Mouse (Mus musculus): Measurements from ENCODE around the gene Gm10778. TPM values are rescaled to one million over a fixed set of nuclear protein-coding genes. Genes with fewer than 3 reads are reported as not detected.
"Not testable (repeated sequence)": the region's sequence is repeated elsewhere in the genome, so short reads cannot be mapped to it uniquely, and the experiment has no call there.

The Gm10778 gene
- total and polyA plus RNA-seq, 2 experiments, result 0.18 to 2.5 TPM

- DNase-seq (ENCODE audit: extremely low read depth, low read depth, low spot score), result no peak
- TF ChIP-seq CTCF (IDR thresholded peaks at IDR 0.05; ENCODE audit: low read depth, low read length) (no peak), POLR2A (IDR thresholded peaks at IDR 0.05; ENCODE audit: extremely low read depth, insufficient read depth, low read length) (no peak)
- Histone ChIP-seq H3K27ac (replicated peaks; ENCODE audit: insufficient read depth, low read depth, low read length) (no peak overlapping the region), H3K4me1 (ENCODE audit: control insufficient read depth, insufficient read depth, low read length) (no peaks in the 10 kb centered on the region), H3K9ac (ENCODE audit: low read depth, low read length) (no peak overlapping the region), H3K27me3 (ENCODE audit: control insufficient read depth, insufficient read depth, low read length) (peaks cover 4% of the 10 kb centered on the region; the same call in 1 of the 2 replicates), H3K36me3 (ENCODE audit: control insufficient read depth, insufficient read depth, low read length) (peaks cover 19% of the 10 kb centered on the region), H3K79me2 (ENCODE audit: control insufficient read depth, insufficient read depth, low read length) (peaks cover 11% of the 10 kb centered on the region; the same call in 1 of the 2 replicates), H3K4me3 (ENCODE audit: insufficient read depth, low read depth, low read length) (no peak overlapping the region)
- WGBS, result 97% methylated on average over 2 of the region's 2 CpGs
Observed at GRCm38 (mm10) chr10:81656174-81656573, 7.3 kb downstream of the Gm10778 start.

DNA sequence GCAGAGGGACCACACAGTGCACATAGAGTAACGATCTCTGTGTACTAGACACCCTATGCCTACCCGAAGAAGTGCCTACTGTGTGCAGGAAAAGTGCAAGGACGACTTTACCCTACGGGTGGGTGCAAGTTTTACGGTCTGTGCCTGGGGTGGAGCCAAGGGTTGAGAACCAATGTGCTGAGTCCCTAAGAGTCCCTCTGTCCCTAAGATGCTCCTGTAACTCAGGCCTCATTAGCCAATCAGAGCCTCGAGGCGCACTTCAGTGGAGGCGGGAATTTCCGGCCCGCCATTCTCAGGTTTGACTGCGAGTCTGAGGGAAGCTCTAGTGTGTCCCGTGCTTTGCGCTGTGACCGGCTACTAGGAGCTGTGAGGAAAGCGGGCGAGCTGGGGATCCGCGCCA, 38.3 kb downstream of the Gm10778 start:
- no CpG with 5 or more reads among the region's 18 CpGs for WGBS
- H3K4me1 ChIP-seq (ENCODE audit: control insufficient read depth, insufficient read depth, low read length), result not testable (repeated sequence)

DNA sequence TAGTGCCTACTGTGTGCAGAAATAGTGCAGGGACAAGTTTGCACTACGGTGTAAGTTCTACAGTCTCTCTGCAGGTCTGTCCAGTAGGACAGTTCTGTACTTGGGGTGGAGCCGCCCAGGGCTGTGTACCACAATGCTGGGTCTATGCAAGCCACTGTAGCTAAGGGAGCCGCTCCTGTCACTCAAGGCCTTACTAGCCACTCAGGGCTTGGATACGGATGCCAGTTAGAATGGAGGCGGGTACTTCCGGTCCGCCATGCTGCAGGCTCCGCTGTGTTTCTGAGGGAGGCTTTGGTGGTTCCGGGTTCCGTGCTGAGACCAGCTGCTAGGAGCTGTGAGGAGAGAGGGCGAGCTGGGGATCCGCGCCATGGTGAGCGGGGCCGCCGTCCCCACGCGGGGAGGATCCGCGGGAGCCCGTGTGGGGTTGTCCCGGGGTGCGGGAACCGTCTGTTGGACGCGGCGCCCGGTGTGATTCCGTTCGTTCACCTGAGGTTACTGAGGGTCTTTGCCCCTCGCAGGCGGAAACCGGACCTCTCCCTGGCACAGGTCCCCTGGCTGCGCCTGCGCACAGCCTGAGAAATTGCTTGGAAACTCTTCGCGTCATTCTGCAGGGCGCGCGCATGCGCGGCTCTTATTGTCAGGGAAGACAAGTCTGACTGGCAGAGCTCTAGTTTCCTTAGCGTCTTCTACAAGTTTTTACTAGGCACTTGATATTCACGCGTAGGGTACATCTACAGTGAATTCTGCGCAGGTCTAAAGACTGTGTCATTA, 55.9 kb downstream of the Gm10778 start, which contains the start of gene Zfp433:
Zfp433 (plus strand) TSS at position 295 of the 771 bp plus-strand sequence.
- not testable (repeated sequence) for H3K36me3 ChIP-seq (ENCODE audit: control insufficient read depth, insufficient read depth, low read length); H3K79me2 ChIP-seq (ENCODE audit: control insufficient read depth, insufficient read depth, low read length); H3K27ac ChIP-seq (replicated peaks; ENCODE audit: insufficient read depth, low read depth, low read length); H3K4me3 ChIP-seq (ENCODE audit: insufficient read depth, low read depth, low read length); DNase-seq (ENCODE audit: extremely low read depth, low read depth, low spot score); H3K9ac ChIP-seq (ENCODE audit: low read depth, low read length); H3K4me1 ChIP-seq (ENCODE audit: control insufficient read depth, insufficient read depth, low read length); H3K27me3 ChIP-seq (ENCODE audit: control insufficient read depth, insufficient read depth, low read length)
- no CpG with 5 or more reads among the region's 46 CpGs for WGBS

More for the DNA sequence above, 38.3 kb downstream of the Gm10778 start:
- H3K4me3 ChIP-seq (ENCODE audit: insufficient read depth, low read depth, low read length); DNase-seq (ENCODE audit: extremely low read depth, low read depth, low spot score); H3K9ac ChIP-seq (ENCODE audit: low read depth, low read length); H3K36me3 ChIP-seq (ENCODE audit: control insufficient read depth, insufficient read depth, low read length); H3K79me2 ChIP-seq (ENCODE audit: control insufficient read depth, insufficient read depth, low read length); H3K27ac ChIP-seq (replicated peaks; ENCODE audit: insufficient read depth, low read depth, low read length); H3K27me3 ChIP-seq (ENCODE audit: control insufficient read depth, insufficient read depth, low read length): not testable (repeated sequence)

Other genes with a start within 250 kb of the Gm10778 start
- gene Nfic, start 193.4 kb upstream of the Gm10778 start, total RNA-seq (2014; rRNA removed), result 7.4 and 16.4 TPM in 2 replicates
- gene Nfic, start 193.4 kb upstream of the Gm10778 start, polyA plus RNA-seq (2012; rRNA removed), result 32.8 and 56.4 TPM in 2 replicates
- not detected in 2 replicates for gene Celf5, start 166.3 kb upstream of the Gm10778 start, total RNA-seq (2014; rRNA removed)
- not detected in 2 replicates for gene Celf5, start 166.3 kb upstream of the Gm10778 start, polyA plus RNA-seq (2012; rRNA removed)
- 31.6 and 48.6 TPM in 2 replicates for gene Ncln, start 152.7 kb upstream of the Gm10778 start, total RNA-seq (2014; rRNA removed)
- 138 and 159 TPM in 2 replicates for gene Ncln, start 152.7 kb upstream of the Gm10778 start, polyA plus RNA-seq (2012; rRNA removed)
- gene S1pr4, start 148.9 kb upstream of the Gm10778 start, total RNA-seq (2014; rRNA removed), result 0.28 and 0.40 TPM in 2 replicates
- gene S1pr4, start 148.9 kb upstream of the Gm10778 start, polyA plus RNA-seq (2012; rRNA removed), result 1.2 and 1.5 TPM in 2 replicates
- gene Gna15, start 124.8 kb upstream of the Gm10778 start, total RNA-seq (2014; rRNA removed), result 0.94 and 1.1 TPM in 2 replicates
- 0.31 and 0.64 TPM in 2 replicates for gene Gna15, start 124.8 kb upstream of the Gm10778 start, polyA plus RNA-seq (2012; rRNA removed)
- gene Gna11, start 103.9 kb upstream of the Gm10778 start, total RNA-seq (2014; rRNA removed), result 20.7 and 27.3 TPM in 2 replicates
- 61.6 and 64.2 TPM in 2 replicates for gene Gna11, start 103.9 kb upstream of the Gm10778 start, polyA plus RNA-seq (2012; rRNA removed)
- gene Aes, start 89.6 kb upstream of the Gm10778 start, total RNA-seq (2014; rRNA removed), result 200 and 263 TPM in 2 replicates
- gene Aes, start 89.6 kb upstream of the Gm10778 start, polyA plus RNA-seq (2012; rRNA removed), result 1,785 and 2,016 TPM in 2 replicates
- 3.0 and 7.2 TPM in 2 replicates for gene Tle2, start 74.5 kb upstream of the Gm10778 start, total RNA-seq (2014; rRNA removed)
- gene Tle2, start 74.5 kb upstream of the Gm10778 start, polyA plus RNA-seq (2012; rRNA removed), result 35.4 and 56.0 TPM in 2 replicates
- gene Tle6, start 48.0 kb upstream of the Gm10778 start, total RNA-seq (2014; rRNA removed), result 0.94 and 1.6 TPM in 2 replicates
- 3.5 and 4.2 TPM in 2 replicates for gene Tle6, start 48.0 kb upstream of the Gm10778 start, polyA plus RNA-seq (2012; rRNA removed)
- gene BC025920, start 42.8 kb upstream of the Gm10778 start, total RNA-seq (2014; rRNA removed), result 0.55 and 0.67 TPM in 2 replicates
- gene BC025920, start 42.8 kb upstream of the Gm10778 start, polyA plus RNA-seq (2012; rRNA removed), result 0.29 and 0.56 TPM in 2 replicates
- 1.5 and 1.6 TPM in 2 replicates for gene Sirt6, start 21.3 kb upstream of the Gm10778 start, total RNA-seq (2014; rRNA removed)
- gene Sirt6, start 21.3 kb upstream of the Gm10778 start, polyA plus RNA-seq (2012; rRNA removed), result 5.4 and 9.2 TPM in 2 replicates
- 5.6 and 6.6 TPM in 2 replicates for gene Ankrd24, start 20.5 kb upstream of the Gm10778 start, total RNA-seq (2014; rRNA removed)
- gene Ankrd24, start 20.5 kb upstream of the Gm10778 start, polyA plus RNA-seq (2012; rRNA removed), result 12.8 and 19.5 TPM in 2 replicates
- gene Zfp433, start 55.8 kb downstream of the Gm10778 start, total RNA-seq (2014; rRNA removed), result 4.8 and 6.5 TPM in 2 replicates
- gene Zfp433, start 55.8 kb downstream of the Gm10778 start, polyA plus RNA-seq (2012; rRNA removed), result 0.19 and 0.45 TPM in 2 replicates
- 1.0 and 1.5 TPM in 2 replicates for gene Gm3055, start 122.1 kb downstream of the Gm10778 start, total RNA-seq (2014; rRNA removed)
- 0.40 TPM in 1 of 2 replicates, not detected in the other for gene Gm3055, start 122.1 kb downstream of the Gm10778 start, polyA plus RNA-seq (2012; rRNA removed)
- not detected in 2 replicates for gene Gm4767, start 163.1 kb downstream of the Gm10778 start, total RNA-seq (2014; rRNA removed)
- not detected in 2 replicates for gene Gm4767, start 163.1 kb downstream of the Gm10778 start, polyA plus RNA-seq (2012; rRNA removed)
- gene Gm32687, start 214.9 kb downstream of the Gm10778 start, total RNA-seq (2014; rRNA removed), result 2.1 and 3.5 TPM in 2 replicates
- 0.15 and 0.36 TPM in 2 replicates for gene Gm32687, start 214.9 kb downstream of the Gm10778 start, polyA plus RNA-seq (2012; rRNA removed)